Mouse (Mus musculus) stomach, embryonic 15.5 days (tissue): ENCODE data around the gene Umad1. TPM values are rescaled to one million over a fixed set of nuclear protein-coding genes. Genes with fewer than 3 reads are reported as not detected.

Experiments
- ATAC-seq: fragments of 200-750 bp; cut with Nextera tagmentation; 2 replicates; pipeline ENCODE4 v1.8.0; 2017; ENCODE audit warnings: low read depth, moderate number of reproducible peaks, moderate TSS enrichment; ENCODE audit not compliant: insufficient read depth, low FRiP score
- H3K27ac ChIP-seq: fragments of 300-500 bp; sonication (generic); 2 replicates; pipeline ENCODE4 v1.5.1; 2015; ENCODE audit warnings: mild to moderate bottlenecking, inconsistent platforms
- H3K27me3 ChIP-seq: fragments of 300-500 bp; sonication (generic); replicated peaks from 2 replicates; pipeline ENCODE4 v1.6.1; 2015; ENCODE audit warnings: inconsistent platforms
- H3K36me3 ChIP-seq: fragments of 300-500 bp; sonication (generic); 2 replicates; pipeline ENCODE4 v1.6.1; 2015; ENCODE audit warnings: inconsistent platforms
- H3K4me1 ChIP-seq: fragments of 300-500 bp; sonication (generic); 2 replicates; pipeline ENCODE4 v1.6.1; 2015; ENCODE audit warnings: inconsistent platforms
- H3K4me2 ChIP-seq: fragments of 300-500 bp; sonication (generic); 2 replicates; pipeline ENCODE4 v1.6.1; 2015; ENCODE audit warnings: mild to moderate bottlenecking, inconsistent platforms
- H3K4me3 ChIP-seq: fragments of 300-500 bp; sonication (generic); replicated peaks from 2 replicates; pipeline ENCODE4 v1.5.1; 2015; ENCODE audit warnings: inconsistent platforms
- H3K9ac ChIP-seq: fragments of 300-500 bp; sonication (generic); 2 replicates; pipeline ENCODE4 v1.6.1; 2015; ENCODE audit warnings: inconsistent platforms
- H3K9me3 ChIP-seq: fragments of 300-500 bp; sonication (generic); 2 replicates; pipeline ENCODE4 v1.6.1; 2016; ENCODE audit warnings: inconsistent platforms
- WGBS: fragments of 180-500 bp; shearing (Covaris S2); methylation state at CpG from one replicate; pipeline ENCODE4 v1.1.7; 2015; 5-methylcytosine and 5-hydroxymethylcytosine counted together
- polyA plus RNA-seq: library from polyadenylated mRNA; unstranded; fragments of >200 nt; fragmentation: Nextera tagmentation; extraction: Ambion mirVana; gene quantifications from 2 replicates; pipeline ENCODE4 v1.2.1, GENCODE M21; 2015

Umad1 gene
- polyA plus RNA-seq, 1 experiment from 2014 or later, result 25.7 TPM

- H3K36me3 ChIP-seq, result no peaks in the 10 kb centered on the region
- no peak for ATAC-seq
- WGBS, result 85% methylated on average over 3 of the region's 3 CpGs
- no peak overlapping the region for H3K4me3 ChIP-seq
- no peak overlapping the region for H3K4me2 ChIP-seq
- peaks cover 8% of the 10 kb centered on the region; the same call in 1 of the 2 replicates for H3K4me1 ChIP-seq
- no peaks in the 10 kb centered on the region for H3K27me3 ChIP-seq
- no peak overlapping the region for H3K27ac ChIP-seq
- H3K9me3 ChIP-seq, result no peaks in the 10 kb centered on the region
- H3K9ac ChIP-seq, result no peak overlapping the region
These were observed 213.0 kb downstream of the Umad1 start for GRCm38 (mm10) chr6:8472125-8472524.

DNA sequence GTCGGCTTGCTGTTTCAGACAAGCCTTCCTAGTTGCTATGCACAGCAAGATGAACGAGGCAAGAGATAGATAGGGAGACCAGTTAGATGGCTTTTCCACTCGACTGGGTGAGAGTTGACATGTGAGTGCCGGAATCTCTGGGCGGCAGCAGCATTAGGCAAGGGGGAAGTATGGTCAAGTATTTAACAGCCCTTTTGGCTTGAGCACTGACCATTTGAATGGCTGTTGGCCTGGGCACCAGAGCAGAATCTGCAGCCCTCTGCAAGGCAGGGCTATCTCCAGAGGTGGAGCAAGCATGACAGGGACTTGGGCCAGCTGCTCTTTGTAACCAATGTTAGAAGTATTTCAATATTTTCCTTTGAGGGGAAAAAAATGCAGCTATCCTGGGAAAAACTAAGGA, 213.8 kb downstream of the Umad1 start:
- Histone ChIP-seq H3K9me3 (no peaks in the 10 kb centered on the region), H3K27me3 (no peaks in the 10 kb centered on the region), H3K9ac (no peak overlapping the region), H3K4me1 (peaks cover 8% of the 10 kb centered on the region; the same call in 1 of the 2 replicates), H3K4me2 (no peak overlapping the region), H3K4me3 (no peak overlapping the region), H3K27ac (peak overlapping the region; percentile 21; the same call in 1 of the 2 replicates), H3K36me3 (no peaks in the 10 kb centered on the region)
- WGBS, result 37% methylated on average over 5 of the region's 5 CpGs
- no peak for ATAC-seq

- Histone ChIP-seq H3K4me1 (peaks cover 8% of the 10 kb centered on the region; the same call in 1 of the 2 replicates), H3K4me3 (no peak overlapping the region), H3K4me2 (no peak overlapping the region), H3K27ac (no peak overlapping the region), H3K9ac (no peak overlapping the region), H3K9me3 (no peaks in the 10 kb centered on the region), H3K27me3 (no peaks in the 10 kb centered on the region), H3K36me3 (no peaks in the 10 kb centered on the region)
- WGBS, result 42% methylated on average over 5 of the region's 5 CpGs
- ATAC-seq, result no peak
These were observed 214.4 kb downstream of the Umad1 start for GRCm38 (mm10) chr6:8473498-8473897.

DNA sequence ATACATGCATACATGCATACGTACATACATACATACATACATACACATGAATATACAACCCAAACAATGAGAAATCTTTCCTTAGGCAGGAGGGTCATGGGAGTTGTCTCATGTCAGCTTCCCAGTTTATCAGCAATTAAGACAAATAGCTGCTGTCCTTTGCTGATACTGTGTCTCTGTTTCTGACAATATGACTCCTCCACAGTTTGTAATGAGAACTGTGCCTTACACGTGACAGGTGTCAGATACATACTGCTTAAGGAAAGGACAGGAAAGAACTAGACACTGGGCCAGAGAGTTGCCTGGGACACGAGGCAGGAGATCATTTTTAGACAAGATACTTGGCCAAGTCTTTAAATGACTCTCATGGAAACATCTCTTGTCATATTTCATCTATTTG, 215.2 kb downstream of the Umad1 start:
- H3K4me3 ChIP-seq, result no peak overlapping the region
- no peaks in the 10 kb centered on the region for H3K27me3 ChIP-seq
- no peaks in the 10 kb centered on the region for H3K36me3 ChIP-seq
- H3K4me1 ChIP-seq, result peaks cover 8% of the 10 kb centered on the region; the same call in 1 of the 2 replicates
- ATAC-seq, result no peak
- no peak overlapping the region for H3K9ac ChIP-seq
- H3K9me3 ChIP-seq, result no peaks in the 10 kb centered on the region
- no peak overlapping the region for H3K4me2 ChIP-seq
- 57% methylated on average over 3 of the region's 3 CpGs for WGBS
- H3K27ac ChIP-seq, result no peak overlapping the region

DNA sequence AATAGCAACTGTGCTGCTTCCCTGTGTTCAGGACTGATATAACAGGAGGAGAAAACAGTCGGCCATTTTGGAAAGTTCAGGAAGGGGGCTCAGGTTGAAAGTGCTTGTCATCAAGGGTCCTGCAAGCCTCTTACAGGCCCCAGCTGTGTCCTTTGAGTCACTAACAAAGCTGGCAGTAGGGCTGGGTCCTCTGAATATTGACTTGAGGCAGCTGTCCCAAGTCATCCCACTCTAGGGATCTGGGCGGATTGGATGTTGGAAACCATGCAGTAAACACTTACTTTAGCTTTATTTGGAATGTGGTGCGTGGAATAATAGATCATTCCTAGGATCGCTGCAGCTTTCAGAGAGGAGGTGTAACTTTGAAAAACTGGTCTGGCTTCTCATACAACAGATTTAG, 215.7 kb downstream of the Umad1 start:
- 50% methylated on average over 4 of the region's 4 CpGs for WGBS
- H3K27me3 ChIP-seq, result no peaks in the 10 kb centered on the region
- ATAC-seq, result 0 out of 2 replicates have a peak, but pooled peaks have one; percentile 22
- no peaks in the 10 kb centered on the region for H3K9me3 ChIP-seq
- H3K36me3 ChIP-seq, result no peaks in the 10 kb centered on the region
- H3K27ac ChIP-seq, result no peak overlapping the region
- H3K4me2 ChIP-seq, result no peak overlapping the region
- no peak overlapping the region for H3K4me3 ChIP-seq
- peaks cover 8% of the 10 kb centered on the region; the same call in 1 of the 2 replicates for H3K4me1 ChIP-seq
- no peak overlapping the region for H3K9ac ChIP-seq

DNA sequence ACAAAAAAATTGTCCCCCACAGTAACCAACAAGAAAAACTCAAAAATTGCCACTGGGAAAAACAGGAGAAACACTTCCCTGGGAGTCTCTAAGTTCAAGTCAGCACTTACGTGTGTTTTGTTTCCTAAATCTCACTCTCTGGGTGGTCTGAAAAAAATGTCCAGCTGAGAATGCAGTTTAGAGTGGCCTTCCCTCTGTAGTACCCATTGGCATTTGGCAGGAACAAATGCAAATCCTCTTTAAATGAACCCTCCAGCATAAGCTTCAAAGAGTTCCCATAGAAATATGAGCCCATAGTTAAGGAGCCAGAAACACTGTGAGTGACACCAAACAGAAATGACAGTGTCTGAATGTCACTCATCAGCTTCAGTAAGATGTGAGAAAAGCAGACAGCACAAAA, 220.1 kb downstream of the Umad1 start:
- Histone ChIP-seq H3K36me3 (no peaks in the 10 kb centered on the region), H3K4me2 (no peak overlapping the region), H3K9ac (no peak overlapping the region), H3K4me3 (no peak overlapping the region), H3K9me3 (no peaks in the 10 kb centered on the region), H3K27ac (no peak overlapping the region), H3K27me3 (no peaks in the 10 kb centered on the region), H3K4me1 (no peaks in the 10 kb centered on the region)
- ATAC-seq, result no peak
- 50% methylated on average over 1 of the region's 1 CpGs for WGBS

- Histone ChIP-seq H3K9me3 (no peaks in the 10 kb centered on the region), H3K36me3 (no peaks in the 10 kb centered on the region), H3K4me2 (no peak overlapping the region), H3K27ac (no peak overlapping the region), H3K27me3 (no peaks in the 10 kb centered on the region), H3K4me3 (no peak overlapping the region), H3K4me1 (no peaks in the 10 kb centered on the region), H3K9ac (no peak overlapping the region)
- ATAC-seq, result peak; percentile 60; the same call in 1 of the 2 replicates
- WGBS, result 87% methylated on average over 17 of the region's 17 CpGs
These were observed 225.6 kb downstream of the Umad1 start for GRCm38 (mm10) chr6:8484437-8485275.

DNA sequence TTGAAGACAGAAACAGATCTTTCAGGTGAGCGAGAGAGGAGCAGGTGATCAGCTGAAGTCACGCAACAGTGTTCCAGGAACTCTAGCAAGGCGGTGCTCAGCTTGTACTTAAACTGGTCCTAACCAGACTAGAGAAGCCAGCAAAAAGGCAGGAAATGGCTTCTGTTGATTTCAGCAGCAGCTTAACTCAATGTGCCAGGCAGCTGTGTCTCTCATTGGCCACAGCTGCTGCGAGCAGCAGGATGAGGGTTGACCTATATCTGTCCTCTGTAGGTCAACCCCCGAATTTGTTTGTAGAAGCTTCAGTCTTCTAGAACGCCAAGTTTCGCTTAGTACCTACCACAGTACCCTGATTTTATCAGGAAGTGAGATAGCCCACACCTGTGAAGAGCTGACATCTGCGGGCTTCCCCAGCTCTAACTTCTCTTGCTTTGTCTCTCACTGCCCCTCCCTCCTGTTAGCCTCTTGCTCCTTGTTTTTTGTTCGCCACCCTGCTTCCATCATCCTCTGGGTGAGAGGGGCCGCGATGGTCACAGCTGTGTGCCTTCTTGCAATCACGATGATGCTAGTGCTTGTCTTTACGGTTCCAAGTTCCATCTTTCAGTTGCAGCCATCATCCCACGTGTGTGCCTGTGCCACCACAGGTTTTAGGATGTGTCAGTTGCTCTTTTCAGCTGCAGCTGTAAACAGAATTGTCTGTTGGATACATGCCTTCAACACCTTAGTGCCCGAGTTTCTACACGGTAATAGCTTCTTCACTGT, 226.5 kb downstream of the Umad1 start:
- 0 out of 2 replicates have a peak, but pooled peaks have one; percentile 35 for ATAC-seq
- Histone ChIP-seq H3K36me3 (no peaks in the 10 kb centered on the region), H3K27ac (no peak overlapping the region), H3K27me3 (no peaks in the 10 kb centered on the region), H3K4me2 (no peak overlapping the region), H3K4me1 (no peaks in the 10 kb centered on the region), H3K4me3 (no peak overlapping the region), H3K9me3 (no peaks in the 10 kb centered on the region), H3K9ac (no peak overlapping the region)
- WGBS, result 68% methylated on average over 16 of the region's 16 CpGs

DNA sequence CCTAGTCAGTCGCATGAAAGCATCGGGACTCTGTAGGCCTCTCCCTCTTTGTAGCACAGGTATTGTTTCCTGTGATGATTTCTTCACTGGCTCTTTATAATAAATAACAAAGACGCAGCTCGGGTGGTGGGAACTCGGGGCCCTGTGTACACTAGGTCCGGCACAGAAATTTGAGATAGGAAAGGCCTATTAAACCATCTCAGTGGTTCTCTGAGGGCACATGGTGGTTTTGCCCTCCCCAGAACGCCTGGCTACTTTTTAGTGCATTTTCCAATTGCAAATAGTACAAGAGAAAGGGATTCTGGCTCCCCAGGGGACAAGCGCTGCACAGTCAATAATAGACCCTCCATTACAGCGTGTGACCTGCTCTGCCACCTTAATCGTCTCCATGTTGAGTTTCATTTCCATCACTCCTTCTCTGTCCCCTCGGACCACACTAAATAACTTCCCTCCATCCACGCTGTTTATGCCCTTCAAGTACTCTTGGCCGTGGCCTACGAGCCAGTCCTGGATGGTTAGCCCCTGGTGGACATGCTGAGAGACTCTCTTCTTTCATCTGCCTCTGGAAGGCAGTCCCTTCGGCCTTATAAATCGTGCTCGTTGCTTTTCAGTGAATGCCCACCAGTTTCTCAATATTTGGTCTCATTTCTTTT, 227.4 kb downstream of the Umad1 start:
- Histone ChIP-seq H3K4me1 (no peaks in the 10 kb centered on the region), H3K9ac (no peak overlapping the region), H3K9me3 (no peaks in the 10 kb centered on the region), H3K4me3 (no peak overlapping the region), H3K4me2 (no peak overlapping the region), H3K27ac (no peak overlapping the region), H3K27me3 (no peaks in the 10 kb centered on the region), H3K36me3 (no peaks in the 10 kb centered on the region)
- WGBS, result 89% methylated on average over 17 of the region's 17 CpGs
- ATAC-seq, result no peak

- H3K36me3 ChIP-seq, result no peaks in the 10 kb centered on the region
- ATAC-seq, result peak; percentile 82; the same call in 1 of the 2 replicates
- WGBS, result 61% methylated on average over 20 of the region's 20 CpGs
- H3K27ac ChIP-seq, result no peak overlapping the region
- H3K9ac ChIP-seq, result no peak overlapping the region
- no peak overlapping the region for H3K4me3 ChIP-seq
- no peaks in the 10 kb centered on the region for H3K9me3 ChIP-seq
- no peaks in the 10 kb centered on the region for H3K4me1 ChIP-seq
- H3K4me2 ChIP-seq, result no peak overlapping the region
- H3K27me3 ChIP-seq, result no peaks in the 10 kb centered on the region
These were observed 228.2 kb downstream of the Umad1 start for GRCm38 (mm10) chr6:8487044-8487853.

DNA sequence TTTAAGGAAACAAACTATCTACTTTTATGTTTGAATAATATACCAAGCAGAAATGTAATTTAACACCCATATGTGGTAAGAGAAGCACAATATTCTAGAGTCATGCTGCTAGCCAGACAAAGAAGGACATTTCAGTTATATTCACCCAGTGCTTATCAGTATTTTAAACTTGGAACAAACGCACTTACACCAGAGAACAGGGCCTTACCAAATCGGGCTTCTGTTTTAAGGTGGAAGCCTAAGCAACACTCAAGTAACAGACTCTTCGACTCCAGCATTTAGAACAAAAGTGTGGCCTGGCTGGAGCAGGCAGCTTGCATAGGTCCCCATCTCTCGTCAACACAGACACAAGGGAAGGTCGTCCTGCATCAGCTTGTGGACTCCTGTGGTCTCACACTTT, 229.2 kb downstream of the Umad1 start:
- WGBS, result 53% methylated on average over 5 of the region's 5 CpGs
- no peak overlapping the region for H3K4me3 ChIP-seq
- no peaks in the 10 kb centered on the region for H3K36me3 ChIP-seq
- H3K9me3 ChIP-seq, result no peaks in the 10 kb centered on the region
- no peaks in the 10 kb centered on the region for H3K27me3 ChIP-seq
- no peaks in the 10 kb centered on the region for H3K4me1 ChIP-seq
- H3K9ac ChIP-seq, result no peak overlapping the region
- H3K4me2 ChIP-seq, result no peak overlapping the region
- H3K27ac ChIP-seq, result no peak overlapping the region
- no peak for ATAC-seq
